ENCODE assay signal across 19 mouse cellular contexts in genomic region chr11:36549398-36550139, GRCm38 (mm10).
DNase-seq lines count a peak whose midpoint lies in the region; ATAC-seq and TF ChIP-seq lines count a peak whose summit lies in the region.
"Had no signal": no experiment of that assay in that cellular context is flagged by ENCODE, and none has a peak within 500 bp of the region (broad histone marks: within the 10 kb centered on the region; RNA-seq: fewer than 3 reads in every experiment).

No protein-coding gene starts in this region.

- TF ChIP-seq CTCF in brain, embryonic 14.5 days (IDR thresholded peaks at IDR 0.05; ENCODE audit: borderline replicate concordance, extremely low read depth, insufficient read depth, insufficient read length): no peak
- no peak for TF ChIP-seq CTCF in forebrain, postnatal 0 days (IDR thresholded peaks at IDR 0.05; ENCODE audit: low read depth)

- H3K4me2 ChIP-seq in forebrain, postnatal 0 days (ENCODE audit: low read depth): no peak overlapping the region
- H3K4me2 ChIP-seq in midbrain, embryonic 12.5 days (replicated peaks): no peak overlapping the region
- H3K4me2 ChIP-seq: stomach, embryonic 15.5 days had no signal

- no peak overlapping the region for H3K27ac ChIP-seq in forebrain, postnatal 0 days (ENCODE audit: low read depth, low read length)
- peak overlapping the region; percentile 67 for H3K27ac ChIP-seq in midbrain, embryonic 12.5 days (replicated peaks)
- H3K27ac ChIP-seq: macrophage; stomach, embryonic 15.5 days had no signal

- H3K27me3 ChIP-seq in forebrain, postnatal 0 days (ENCODE audit: insufficient read depth, low read length): no peaks in the 10 kb centered on the region
- H3K27me3 ChIP-seq in midbrain, embryonic 12.5 days: no peaks in the 10 kb centered on the region
- H3K27me3 ChIP-seq: stomach, embryonic 15.5 days had no signal

- no peak overlapping the region for H3K9ac ChIP-seq in forebrain, postnatal 0 days
- no peak overlapping the region for H3K9ac ChIP-seq in midbrain, embryonic 12.5 days (replicated peaks)
- H3K9ac ChIP-seq: liver, postnatal 0 days; stomach, embryonic 15.5 days had no signal

- DNase-seq in frontal cortex, postnatal 10 days (ENCODE audit: low spot score in 2 of 2): no peak
- peak; percentile 66 for DNase-seq in brain, embryonic 14.5 days (ENCODE audit: low read depth)
- no peak for DNase-seq in forebrain, postnatal 0 days
- no peak for DNase-seq in urinary bladder, postnatal 10 days (ENCODE audit: low spot score)
- no peak for DNase-seq in layer of hippocampus, adult 11-12 months (ENCODE audit: low spot score)
- no peak for DNase-seq in T-cell, adult 2 months (ENCODE audit: low spot score)
- DNase-seq: adrenal gland, adult 2 months; cerebellum, adult 9-10 months; gastrocnemius, postnatal 25 days; kidney, postnatal 10 days; layer of hippocampus, postnatal 36 days; liver, postnatal 0 days; right cerebral cortex, postnatal 4 days; thymus, postnatal 14 days had no signal

- H3K36me3 ChIP-seq in forebrain, postnatal 0 days (ENCODE audit: insufficient read depth): no peaks in the 10 kb centered on the region
- H3K36me3 ChIP-seq in midbrain, embryonic 12.5 days: no peaks in the 10 kb centered on the region
- H3K36me3 ChIP-seq: stomach, embryonic 15.5 days had no signal

- WGBS in forebrain, postnatal 0 days: 34% methylated on average over 11 of the region's 11 CpGs
- WGBS in midbrain, embryonic 12.5 days: 51% methylated on average over 11 of the region's 11 CpGs

- no peak for TF ChIP-seq POLR2A in brain, embryonic 14.5 days (IDR thresholded peaks at IDR 0.05; ENCODE audit: borderline replicate concordance, extremely low read depth, insufficient read depth, insufficient read length, poor library complexity, severe bottlenecking)

- no peaks in the 10 kb centered on the region for H3K4me1 ChIP-seq in forebrain, postnatal 0 days (ENCODE audit: insufficient read depth)
- H3K4me1 ChIP-seq in midbrain, embryonic 12.5 days: peaks cover 42% of the 10 kb centered on the region
- H3K4me1 ChIP-seq: stomach, embryonic 15.5 days had no signal

- peak; percentile 65 for ATAC-seq in frontal cortex, adult (ENCODE audit: low TSS enrichment)
- peak; percentile 48; the same call in 1 of the 2 replicates for ATAC-seq in forebrain, postnatal 0 days
- peak; percentile 29 for ATAC-seq in midbrain, embryonic 12.5 days (ENCODE audit: low FRiP score, low read depth)
- ATAC-seq: liver, postnatal 0 days had no signal

- no peaks in the 10 kb centered on the region for H3K9me3 ChIP-seq in forebrain, postnatal 0 days (ENCODE audit: low read length)
- no peaks in the 10 kb centered on the region for H3K9me3 ChIP-seq in midbrain, embryonic 12.5 days
- H3K9me3 ChIP-seq: stomach, embryonic 15.5 days had no signal

- H3K4me3 ChIP-seq in forebrain, postnatal 0 days (ENCODE audit: low read depth, low read length): no peak overlapping the region
- no peak overlapping the region for H3K4me3 ChIP-seq in midbrain, embryonic 12.5 days
- H3K4me3 ChIP-seq: myocyte; stomach, embryonic 15.5 days had no signal
